Mouse (Mus musculus) neural tube, embryonic 10.5 days (tissue): ENCODE results near the gene 4930412O13Rik.

ENCODE experiments used
- DNase-seq: peaks from one replicate; pipeline ENCODE4 v3.0.0-alpha.2; 2017; ENCODE audit warnings: low spot score; ENCODE audit errors: extremely low spot score

The 4930412O13Rik gene

DNA sequence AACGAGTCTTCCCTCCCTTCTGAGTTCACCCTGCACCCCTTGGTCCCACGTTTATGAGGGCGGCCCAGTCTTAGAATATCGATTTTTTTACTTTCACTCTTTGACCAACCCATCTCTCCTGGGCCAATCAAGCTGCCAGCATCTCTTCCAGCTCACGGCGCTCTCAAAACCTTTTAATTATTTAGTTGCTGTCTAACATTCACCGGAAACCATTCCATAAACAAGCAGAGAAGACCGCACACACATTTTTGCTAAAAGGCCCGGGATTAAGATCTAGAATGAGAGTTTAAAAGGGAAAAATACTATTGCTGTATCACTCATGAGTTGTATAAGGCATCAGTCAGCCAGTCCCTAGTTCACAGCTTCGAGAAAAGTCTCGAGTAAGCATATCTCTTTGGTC, 781 bp upstream of the 4930412O13Rik start:
- no peak for DNase-seq

DNA sequence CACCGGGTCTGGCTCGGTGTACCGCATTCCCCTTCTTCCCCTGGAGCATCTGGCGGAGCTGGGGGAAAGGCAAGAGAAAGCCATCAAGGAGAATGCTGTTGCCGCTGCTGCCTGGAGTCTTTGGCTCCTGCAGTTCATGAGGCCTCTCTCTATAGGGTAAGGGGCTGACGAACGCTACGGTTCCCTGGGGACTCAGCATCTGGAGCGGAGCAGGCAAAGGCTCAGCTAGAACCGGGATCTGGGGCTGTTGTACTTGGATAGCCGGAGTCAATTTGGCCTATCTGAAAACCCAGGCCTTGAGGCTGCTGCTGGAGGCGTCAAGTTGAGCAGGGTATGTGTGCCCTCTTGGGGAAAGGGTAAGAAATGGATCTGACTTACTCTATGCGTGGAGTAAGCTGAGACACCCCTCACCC, 565 bp downstream of the 4930412O13Rik start:
- peak; percentile 71 for DNase-seq

DNA sequence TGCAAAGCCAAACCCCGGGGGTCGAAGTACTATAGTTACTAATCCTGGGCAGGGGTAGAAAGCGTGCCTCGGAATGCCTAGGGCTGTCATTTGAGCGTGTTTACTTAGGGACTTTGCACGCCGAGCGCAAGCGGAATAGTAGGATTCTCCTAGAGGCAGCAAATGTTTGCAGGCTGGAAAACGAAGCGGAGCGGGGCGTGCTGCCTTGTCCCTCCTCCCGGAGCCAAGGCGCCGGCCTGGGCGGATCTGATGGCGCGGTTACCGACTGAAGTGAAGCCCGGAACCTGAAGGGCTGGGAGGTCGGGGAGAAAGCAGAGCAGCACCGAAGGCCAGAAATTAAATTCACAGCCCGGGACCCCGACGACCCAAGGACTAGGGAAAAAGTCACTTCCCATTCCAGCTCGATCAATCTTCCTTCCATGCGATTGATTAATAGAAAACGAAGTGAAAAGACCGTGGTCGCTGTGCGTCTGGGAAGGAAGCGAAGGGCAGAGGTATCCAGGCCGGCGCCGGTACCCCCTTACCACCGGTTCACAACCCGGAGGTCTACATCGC, 1.4 kb downstream of the 4930412O13Rik start:
- no peak for DNase-seq

DNA sequence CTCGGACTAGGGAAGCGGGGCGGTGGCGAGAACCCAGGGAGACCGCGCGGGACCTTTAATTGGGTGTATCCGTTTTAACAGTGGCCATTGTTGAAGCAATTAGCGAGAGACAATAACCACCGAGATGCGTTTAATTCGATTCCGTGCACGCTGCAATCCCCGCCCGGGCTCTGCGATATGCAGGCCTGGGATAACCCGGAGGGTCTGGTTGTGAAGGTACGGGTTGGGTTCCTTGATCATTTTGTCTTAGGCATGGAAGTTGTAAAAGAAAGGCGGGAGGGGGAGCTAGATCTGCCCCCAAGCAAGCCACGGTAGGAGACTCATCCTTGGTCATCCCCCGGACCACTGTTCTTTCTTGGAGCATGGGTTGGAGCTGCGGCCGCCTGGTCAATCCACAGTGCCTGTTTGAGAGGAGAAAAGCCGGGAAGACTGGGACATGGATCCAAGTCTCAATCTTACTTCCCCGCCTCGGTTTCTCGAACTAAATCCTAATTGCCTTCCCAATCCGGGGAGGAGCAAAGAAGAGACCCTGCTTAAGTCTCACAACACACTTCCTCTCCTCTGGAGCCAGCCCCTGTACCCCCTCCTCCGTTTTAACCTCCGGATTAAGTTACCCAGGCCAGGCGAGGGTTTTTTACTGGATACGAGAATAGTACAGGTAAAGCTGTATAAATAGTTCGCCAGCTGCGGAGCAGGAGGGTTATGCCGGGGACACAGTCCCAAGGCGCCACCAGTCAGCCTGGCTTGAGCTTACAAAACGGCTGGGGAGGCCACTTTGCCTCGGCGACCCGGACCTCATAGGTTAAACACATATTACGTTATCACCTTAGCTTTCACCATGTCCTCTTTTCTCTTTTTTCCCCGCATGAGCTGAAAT, 2.1 kb downstream of the 4930412O13Rik start:
- peak; percentile 74 for DNase-seq

DNA sequence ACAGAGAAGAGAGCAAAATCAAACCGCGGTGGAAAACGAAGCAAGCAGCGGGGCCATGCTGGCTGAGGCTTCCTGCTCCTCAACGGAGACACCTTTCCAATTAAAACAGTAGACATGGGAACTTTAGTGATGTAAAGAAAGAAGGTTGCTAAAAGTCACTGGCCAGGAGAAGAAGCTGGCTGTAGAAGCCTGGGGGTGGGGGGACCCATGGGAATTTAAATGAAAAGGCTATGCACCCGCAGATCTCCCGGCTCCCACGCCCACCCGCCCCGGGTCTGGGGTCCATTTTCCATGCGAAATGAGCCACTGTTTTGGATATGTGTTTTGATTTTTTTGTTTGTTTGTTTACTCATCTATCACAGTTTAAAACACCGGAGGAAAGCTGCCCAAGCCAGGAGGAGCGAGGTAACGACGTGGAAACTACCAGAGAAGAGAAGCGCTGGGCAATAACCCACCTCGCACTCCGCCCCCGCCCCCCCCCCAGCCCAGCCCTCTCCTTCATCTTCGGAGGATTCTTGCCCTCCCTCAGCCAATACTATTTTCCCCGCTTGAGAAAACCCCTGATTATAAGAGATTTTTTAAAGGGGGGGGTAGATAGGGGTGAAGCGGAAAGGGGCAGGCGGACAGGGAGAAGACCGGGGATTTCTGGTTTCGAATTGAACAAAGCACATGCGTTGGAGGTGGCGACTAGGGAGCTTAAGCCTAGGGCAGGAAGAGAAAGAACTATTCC, 2.9 kb downstream of the 4930412O13Rik start:
- DNase-seq: no peak

DNA sequence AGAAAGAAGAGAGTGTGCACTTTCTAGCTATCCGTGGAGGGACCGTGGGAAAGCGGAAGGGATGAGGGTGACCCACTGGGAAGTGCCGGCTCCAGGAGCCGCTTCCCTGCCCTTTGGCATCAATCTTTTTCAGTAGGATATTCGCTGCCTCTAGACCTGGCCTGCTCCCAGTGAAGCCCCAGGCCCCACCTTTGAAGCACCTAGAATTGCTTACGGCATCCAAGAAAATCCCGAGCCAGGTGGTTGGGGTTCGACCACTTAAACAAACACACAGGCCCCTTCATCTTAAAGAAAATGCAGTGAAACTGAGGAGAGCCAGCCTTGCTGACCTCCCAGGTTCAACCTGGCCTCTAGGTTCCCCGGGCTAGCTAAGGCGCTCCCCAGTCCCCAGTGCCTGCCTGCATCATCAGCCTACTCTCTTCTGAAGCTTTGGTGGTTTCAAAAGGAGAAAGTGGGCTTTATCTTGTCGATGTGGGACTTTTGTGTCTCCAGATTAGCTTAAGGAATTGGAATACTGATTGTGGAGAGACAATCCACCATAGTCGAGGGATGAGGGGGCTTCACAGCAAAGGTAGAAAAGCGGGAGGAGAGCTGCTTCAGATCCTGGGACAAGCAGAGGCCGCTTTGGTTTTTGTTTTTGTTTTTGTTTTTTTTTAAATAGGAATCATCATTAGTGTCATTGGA, 3.6 kb downstream of the 4930412O13Rik start:
- DNase-seq: peak; percentile 60

DNA sequence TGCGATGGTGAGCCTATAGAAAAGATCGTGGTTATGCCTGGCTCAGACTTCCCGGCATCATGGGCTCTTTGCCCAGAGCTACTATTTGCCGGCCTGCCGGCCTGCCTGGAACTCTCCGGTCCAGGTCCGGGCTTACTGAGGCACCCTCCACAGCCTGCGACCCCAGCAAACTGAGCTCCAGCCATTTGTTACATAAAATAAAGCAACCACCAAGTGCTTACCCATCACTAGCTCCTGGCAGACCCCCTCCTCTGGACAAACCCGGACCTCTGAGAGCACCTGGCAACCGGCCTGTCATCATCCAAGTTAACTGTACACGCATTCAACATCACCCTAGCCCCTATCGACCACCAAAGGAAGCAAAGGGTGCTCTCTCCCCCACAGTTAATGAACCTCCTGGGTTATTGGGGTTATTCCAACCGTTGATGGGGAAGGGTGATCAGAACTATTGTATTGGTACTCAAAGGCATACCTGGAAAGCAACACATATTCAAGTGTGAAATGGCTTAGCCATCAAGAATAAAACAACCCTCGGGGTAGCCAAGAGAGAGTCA, 4.2 kb downstream of the 4930412O13Rik start:
- no peak for DNase-seq

DNA sequence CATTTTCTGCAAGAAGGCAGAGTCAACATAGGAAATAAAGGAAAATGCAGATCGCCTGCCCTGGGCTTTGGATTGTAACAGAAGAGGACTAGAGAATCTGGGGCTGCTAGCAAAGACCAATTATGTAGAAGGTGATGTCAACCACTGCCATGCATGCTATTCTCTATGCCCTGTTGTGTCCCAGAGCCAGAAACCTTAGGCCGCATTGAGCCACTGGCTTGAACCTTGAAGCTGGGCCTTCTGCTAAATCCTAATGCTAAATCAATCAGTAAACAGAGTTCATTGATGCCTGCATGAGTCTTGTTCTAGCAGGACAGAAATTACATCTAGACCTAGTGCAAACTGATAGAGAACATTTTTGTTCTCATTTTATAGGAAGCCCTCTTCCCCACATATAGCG, 5.0 kb downstream of the 4930412O13Rik start:
- no peak for DNase-seq

DNA sequence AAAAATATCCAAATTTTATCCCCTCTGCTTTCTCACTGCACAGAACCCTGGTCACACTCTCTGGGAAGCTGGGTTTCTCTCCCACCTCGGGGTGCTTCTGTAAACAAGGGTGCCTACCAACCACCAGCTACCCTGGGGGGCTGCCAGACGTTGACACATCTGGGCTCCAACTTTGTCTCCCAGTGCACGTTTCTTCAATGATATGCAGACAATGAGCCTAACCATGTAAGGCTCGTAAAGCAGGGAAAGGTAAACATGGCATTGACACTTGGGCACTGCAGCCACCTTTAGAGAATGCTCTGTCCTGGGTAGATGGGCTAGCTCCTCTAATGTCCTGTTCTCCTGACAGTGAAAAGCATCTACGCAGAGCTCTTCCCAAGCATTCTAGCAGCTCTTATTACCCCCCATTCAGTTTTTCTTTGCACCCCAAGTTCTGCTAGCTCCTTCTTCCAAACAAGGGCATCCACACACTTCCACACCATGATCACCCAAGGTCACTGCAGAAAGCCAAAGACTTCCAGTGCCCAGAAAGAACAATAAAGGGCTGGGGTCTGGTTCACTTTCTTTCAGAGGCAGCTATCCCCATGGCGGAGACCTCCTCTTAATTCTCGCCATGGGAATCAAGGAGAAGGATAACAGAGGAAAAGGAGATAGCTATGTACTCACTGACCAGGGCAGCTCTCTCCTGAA, 6.0 kb downstream of the 4930412O13Rik start:
- DNase-seq: peak; percentile 35

DNA sequence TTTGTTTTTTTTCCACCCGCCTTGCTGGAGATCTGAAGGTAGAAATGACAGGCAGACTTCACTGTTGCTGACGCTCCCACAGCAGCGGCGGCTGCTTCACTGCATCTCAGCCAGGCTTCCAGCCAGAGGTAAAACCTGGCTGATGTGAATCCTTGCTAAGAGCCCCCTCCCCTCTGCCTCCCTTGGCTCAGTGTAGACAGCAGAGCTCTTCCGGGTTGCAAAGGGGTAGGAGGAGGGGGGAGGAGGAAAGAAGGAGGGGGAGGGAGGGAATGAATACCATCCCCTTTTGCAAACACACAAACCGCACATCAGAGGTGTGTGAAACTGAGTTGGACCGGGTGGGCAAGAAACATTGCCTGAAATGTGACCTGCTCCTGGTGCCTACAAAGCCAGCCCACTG, 6.6 kb downstream of the 4930412O13Rik start:
- DNase-seq: no peak

DNA sequence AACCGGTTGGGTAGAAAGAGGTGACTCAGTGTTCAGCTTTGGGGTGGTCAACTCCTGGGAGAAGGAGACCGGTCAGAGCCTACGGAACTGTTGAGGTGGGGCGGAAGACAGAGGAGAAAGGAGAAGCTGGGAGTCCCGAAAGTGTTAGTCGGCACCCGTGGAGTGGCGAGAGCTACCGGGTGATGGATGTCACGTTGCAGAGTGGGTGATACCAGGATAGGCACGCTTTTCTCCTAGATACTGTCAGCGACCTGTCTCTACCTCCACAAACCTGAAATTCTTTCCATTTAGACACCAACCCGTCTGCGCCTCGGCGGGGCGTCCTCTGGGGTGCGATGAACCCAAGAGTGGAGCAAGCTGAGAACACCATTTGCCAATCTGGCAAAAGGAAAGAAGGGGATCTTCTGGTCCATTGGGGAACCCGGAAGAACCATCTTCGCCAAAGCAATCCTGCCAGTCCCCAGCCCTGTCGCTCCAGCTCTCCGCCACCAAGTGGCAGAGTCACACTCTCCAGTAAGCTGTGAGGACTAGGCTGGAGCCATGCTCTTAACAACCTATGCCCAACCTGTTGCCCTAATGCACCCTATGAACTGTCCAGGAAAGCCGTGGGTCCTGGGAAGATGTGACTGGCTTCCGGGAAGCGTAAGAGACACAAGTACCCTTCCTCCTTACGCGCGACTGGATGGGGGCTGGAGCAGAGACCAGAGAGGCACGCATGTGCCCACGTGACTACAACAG, 8.0 kb downstream of the 4930412O13Rik start, which contains the start of gene 9230102O04Rik:
9230102O04Rik (minus strand) TSS at position 628 of the 738 bp plus-strand sequence.
- DNase-seq: peak; percentile 71

DNA sequence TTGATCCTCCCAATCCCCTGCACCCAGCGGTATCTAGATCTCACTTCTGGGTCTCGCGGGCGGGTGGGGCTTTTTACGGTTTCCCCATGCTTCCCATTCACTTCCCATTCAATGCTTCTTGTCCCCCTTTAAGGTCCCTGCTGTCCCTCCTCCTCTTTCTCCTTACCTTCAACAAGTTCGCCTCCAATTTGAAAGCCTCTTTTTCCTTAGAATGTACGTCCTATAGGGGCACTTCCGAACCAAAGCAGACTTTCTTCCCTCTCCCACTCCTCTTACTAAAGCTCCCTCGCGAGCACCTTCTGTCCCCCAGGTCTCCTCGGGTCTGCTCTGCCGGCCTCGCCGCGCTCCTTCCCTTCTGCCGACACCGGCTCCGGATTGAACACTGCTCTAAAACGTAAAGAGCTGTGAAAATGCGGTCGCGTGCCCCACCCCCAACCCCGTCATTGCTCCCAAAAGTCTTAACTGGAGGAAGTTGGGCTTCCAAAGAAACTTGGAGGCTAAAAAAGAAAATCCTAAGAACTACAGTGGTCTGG, 8.7 kb downstream of the 4930412O13Rik start, which contains the start of gene Gata3:
Gata3 (minus strand) TSS at position 384 of the 533 bp plus-strand sequence.
- peak; percentile 49 for DNase-seq

DNA sequence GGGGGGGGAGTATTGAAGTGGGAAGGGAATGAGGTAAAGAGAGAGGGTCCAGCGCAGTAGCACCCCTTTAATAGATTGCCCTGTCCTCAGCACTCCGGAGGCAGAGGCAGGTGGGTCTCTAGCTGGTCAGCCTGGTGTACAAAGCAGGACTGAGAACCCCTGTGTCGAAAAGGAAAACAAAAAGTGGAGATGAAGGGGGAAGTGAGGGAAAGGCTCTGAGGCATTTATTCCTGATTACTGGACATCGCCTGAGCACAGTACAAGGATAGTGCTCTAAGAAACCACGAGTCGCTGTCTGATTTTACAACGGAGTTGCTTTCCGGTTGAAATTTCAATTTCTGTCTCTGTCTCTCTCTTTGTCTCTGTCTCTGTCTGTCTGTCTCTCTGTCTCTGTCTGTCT, 9.2 kb downstream of the 4930412O13Rik start:
- DNase-seq: no peak

DNA sequence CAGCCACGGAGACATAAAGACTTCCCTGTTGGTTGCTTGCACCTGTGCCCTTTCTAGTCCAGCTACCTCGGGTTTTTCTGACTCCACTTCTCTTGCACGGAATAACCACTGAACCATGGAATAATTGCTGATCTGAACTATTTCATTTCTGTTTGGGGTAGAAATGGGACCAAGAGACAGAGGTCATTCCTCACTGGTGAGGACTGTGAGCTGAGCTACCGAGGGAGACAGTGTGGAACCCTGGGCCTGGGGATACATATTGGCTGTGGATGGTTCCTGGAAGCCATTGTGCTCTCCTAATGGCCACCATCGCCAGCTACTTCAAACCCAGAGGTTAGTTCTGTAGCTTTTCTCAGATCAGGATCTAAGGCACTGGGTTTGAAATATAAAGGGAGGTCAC, 9.9 kb downstream of the 4930412O13Rik start:
- DNase-seq: peak; percentile 44

DNA sequence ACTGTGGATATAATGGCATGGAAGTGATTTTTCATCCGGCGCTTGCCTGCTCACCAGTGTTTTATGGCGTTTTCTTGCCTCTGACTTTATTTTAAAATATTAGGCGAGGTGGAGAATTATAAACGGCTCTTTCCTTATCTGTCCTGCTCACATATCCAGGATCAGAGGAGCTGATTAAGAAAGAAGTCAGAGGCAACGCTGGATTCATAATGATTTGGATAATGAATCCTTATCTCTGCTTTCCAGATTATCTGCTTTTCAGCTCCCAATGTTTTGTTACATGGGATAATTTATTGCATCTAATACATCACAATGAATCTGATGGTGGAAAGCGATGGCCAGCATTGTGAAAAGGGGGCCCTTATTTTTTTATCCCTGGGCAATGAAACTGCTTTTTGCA, 11.5 kb downstream of the 4930412O13Rik start:
- DNase-seq: no peak

DNA sequence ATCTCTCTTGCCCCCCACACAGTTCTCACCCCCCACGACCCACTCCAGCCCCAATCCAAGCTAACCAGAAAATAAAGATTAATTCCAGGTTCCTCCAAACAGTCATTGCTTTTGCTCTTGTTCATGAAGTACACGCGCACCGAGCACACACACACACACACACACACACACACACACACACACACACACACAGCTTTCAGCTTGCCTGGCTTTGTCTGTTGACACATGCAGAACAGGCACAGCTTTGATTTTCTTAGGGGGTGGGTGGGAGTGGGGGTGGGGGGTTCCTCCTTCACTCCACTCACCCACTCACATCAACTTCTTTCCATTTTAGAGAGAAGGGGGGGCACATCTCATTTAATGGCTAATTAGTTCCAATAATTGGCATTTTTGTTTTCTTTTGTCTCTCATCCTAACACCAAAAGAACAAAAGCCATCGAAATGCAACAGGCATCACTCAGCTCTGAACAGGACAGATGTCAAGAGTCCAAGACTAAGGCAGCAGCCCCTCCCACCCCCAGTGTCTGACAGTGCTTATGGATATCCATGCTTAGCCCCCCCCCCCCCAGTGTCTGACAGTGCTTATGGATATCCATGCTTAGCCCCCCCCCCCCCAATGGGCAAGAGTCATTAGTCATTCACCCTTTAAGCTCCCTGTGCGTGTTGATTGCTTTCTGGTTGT, 12.4 kb downstream of the 4930412O13Rik start:
- no peak for DNase-seq

DNA sequence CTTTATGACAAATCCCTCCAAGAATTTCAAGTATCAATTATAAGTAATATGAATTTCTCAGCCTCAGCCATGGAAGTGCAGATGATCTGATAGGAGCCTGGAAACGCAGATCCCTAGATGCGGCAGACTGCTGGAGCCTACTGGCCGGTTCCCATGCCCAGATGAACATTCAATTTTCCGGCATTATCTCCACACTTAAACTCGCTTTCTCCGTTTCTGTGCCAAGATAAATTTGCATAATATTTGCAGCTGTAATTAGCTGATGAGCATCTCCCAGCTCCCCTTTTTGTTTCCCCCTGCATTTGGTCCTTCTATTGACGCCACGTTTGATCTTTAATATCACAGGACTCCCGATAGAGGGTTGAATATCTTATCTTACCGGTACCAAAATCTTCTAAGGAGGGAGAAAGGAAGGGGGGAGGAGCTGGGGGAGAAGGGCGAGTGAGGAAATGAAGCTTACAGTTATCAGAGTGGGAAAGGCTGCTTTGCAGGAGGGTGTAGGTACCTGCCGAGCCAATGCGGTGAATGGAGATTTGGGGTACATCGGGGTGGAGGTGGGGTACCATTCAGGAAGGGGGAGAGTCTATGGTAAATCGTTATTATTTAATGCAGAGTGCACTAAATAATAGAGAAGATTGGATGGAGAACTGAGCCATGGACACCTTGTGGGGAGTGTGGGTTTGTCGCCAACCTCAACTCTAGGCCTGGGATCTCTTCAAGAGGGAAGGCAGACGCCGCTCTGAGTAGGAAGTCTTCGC, 14.0 kb downstream of the 4930412O13Rik start:
- DNase-seq: peak; percentile 36

DNA sequence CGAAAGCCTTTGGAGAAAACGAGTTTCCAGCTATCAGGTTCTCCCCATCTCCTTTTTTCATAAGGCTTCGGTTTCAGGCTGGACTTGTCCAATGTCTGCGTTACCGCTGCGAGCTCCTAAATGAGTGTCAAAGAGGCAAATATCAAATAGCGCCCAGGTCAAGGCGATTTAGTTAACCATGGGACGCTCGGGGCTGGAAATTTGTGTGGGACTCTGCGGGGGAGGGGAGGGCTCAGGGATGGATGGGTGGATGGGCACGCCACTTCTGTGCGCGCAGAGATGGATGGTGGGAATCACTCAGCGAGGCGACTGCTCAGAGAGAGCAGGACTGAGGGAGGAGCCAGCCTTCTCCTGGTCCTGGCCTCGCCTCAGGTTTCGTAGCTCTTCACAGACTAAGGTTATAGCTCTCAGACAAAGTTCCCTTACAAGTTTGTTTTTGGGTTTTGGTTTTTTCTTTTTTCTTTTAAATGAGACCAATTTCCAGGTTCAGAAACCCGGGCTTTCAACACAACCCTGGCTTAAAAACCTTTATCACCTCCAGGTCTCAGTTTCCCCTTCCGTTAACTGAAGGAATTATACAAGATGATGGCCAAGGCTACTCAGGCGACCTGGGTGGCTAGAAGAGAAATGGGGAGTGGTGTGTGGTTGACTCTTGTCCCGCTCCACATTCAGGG, 15.2 kb downstream of the 4930412O13Rik start:
- peak; percentile 58 for DNase-seq
